Mouse (Mus musculus): ENCODE data around the gene D7Ertd443e. TPM values are rescaled to one million over a fixed set of nuclear protein-coding genes. Genes with fewer than 3 reads are reported as not detected.

D7Ertd443e gene
- total and polyA plus RNA-seq, 2 experiments from 2014 or later, result 0.35 to 0.38 TPM

DNA sequence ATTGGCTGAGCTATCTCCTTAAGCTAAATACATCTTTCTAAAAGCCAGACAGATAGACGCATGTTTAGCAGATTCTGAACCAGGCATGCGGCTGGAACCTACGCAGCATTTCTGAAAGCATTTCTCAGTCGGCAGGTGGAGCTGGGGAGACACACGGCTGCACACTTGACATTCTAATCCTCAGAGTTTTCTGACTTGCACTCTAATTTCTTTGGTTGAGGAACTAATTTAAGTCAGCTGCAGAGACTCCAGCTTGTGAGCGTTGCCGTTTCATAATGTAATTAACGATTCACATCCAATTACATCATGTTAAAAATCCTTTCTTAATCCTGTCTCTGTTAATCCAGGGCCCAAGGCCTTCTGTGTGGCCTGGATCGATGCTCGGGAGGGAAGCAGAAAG is 64.5 kb downstream of the D7Ertd443e start:
- WGBS, result 25% methylated on average over 10 of the region's 10 CpGs
- peak; percentile 58 for DNase-seq (ENCODE audit: low spot score)
- peak; percentile 79 for TF ChIP-seq CTCF (IDR thresholded peaks at IDR 0.05)

DNA sequence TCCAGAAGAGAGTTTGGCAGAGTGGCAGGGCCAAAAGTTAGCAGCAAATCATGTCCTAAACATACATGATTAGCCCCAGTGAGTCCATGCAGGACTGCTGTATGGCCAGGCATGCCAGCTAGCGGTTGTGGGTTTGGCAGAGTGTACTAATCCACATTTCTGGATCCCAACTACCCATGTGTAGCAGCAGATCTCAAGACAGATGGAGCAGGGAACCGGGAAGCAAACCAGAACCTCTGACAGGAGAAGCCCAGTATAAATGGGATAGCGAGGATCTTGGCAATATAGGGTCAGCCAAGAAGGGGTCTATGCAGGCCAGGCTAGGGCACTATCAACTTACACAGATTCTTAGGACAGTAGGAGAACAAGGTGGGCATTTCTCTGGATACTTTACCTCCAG is 83.4 kb downstream of the D7Ertd443e start:
- Histone ChIP-seq H3K4me1 (ENCODE audit: insufficient read depth, low read length) (no peaks in the 10 kb centered on the region), H3K27me3 (ENCODE audit: insufficient read depth, low read length) (no peaks in the 10 kb centered on the region), H3K27ac (ENCODE audit: low read depth, low read length) (no peak overlapping the region), H3K4me3 (ENCODE audit: low read depth, low read length) (no peak overlapping the region), H3K4me2 (ENCODE audit: low read depth, low read length, poor library complexity, severe bottlenecking) (no peak overlapping the region), H3K9me3 (ENCODE audit: low read length) (no peaks in the 10 kb centered on the region), H3K36me3 (ENCODE audit: insufficient read depth, low read length) (no peaks in the 10 kb centered on the region), H3K9ac (replicated peaks; ENCODE audit: low read length, poor library complexity, severe bottlenecking) (no peak overlapping the region)
- WGBS, result 80% methylated on average over 3 of the region's 3 CpGs
- TF ChIP-seq CTCF (IDR thresholded peaks at IDR 0.05), result no peak
- ATAC-seq (ENCODE audit: low FRiP score), result no peak
- no peak for DNase-seq (ENCODE audit: low spot score)

More for the DNA sequence above, 64.5 kb downstream of the D7Ertd443e start:
- no peaks in the 10 kb centered on the region for H3K9me3 ChIP-seq (ENCODE audit: low read length)
- no peaks in the 10 kb centered on the region for H3K4me1 ChIP-seq (ENCODE audit: insufficient read depth, low read length)
- H3K4me2 ChIP-seq (ENCODE audit: low read depth, low read length, poor library complexity, severe bottlenecking), result no peak overlapping the region
- no peak overlapping the region for H3K4me3 ChIP-seq (ENCODE audit: low read depth, low read length)
- H3K9ac ChIP-seq (replicated peaks; ENCODE audit: low read length, poor library complexity, severe bottlenecking), result no peak overlapping the region
- no peak overlapping the region for H3K27ac ChIP-seq (ENCODE audit: low read depth, low read length)
- ATAC-seq (ENCODE audit: low FRiP score), result no peak
- H3K27me3 ChIP-seq (ENCODE audit: insufficient read depth, low read length), result peaks cover 3% of the 10 kb centered on the region; the same call in 1 of the 2 replicates
- H3K36me3 ChIP-seq (ENCODE audit: insufficient read depth, low read length), result no peaks in the 10 kb centered on the region

DNA sequence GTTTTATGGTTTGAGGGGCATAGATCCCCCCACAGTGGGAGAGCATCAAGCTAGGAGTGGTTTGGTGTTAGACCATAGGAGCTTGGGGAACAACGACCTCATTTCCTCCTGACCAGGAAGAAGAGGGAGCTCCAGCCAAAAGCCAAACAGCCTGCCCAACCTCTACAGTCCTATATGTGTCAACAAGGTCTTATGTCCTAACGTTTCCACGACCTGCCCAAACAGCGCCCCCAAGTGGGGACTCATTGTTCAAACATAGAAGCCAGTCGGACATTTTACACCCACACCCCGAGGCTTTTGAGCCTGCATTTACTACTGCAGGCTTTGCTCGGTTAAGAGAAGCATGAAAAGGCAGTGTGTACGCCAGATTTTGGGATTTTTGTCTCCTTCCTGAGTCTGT is 84.2 kb downstream of the D7Ertd443e start:
- peak; percentile 47 for TF ChIP-seq CTCF (IDR thresholded peaks at IDR 0.05)
- 56% methylated on average over 8 of the region's 8 CpGs for WGBS
- peak; percentile 22 for DNase-seq (ENCODE audit: low spot score)
- Histone ChIP-seq H3K9me3 (ENCODE audit: low read length) (no peaks in the 10 kb centered on the region), H3K4me3 (ENCODE audit: low read depth, low read length) (no peak overlapping the region), H3K9ac (replicated peaks; ENCODE audit: low read length, poor library complexity, severe bottlenecking) (no peak overlapping the region), H3K4me1 (ENCODE audit: insufficient read depth, low read length) (no peaks in the 10 kb centered on the region), H3K36me3 (ENCODE audit: insufficient read depth, low read length) (no peaks in the 10 kb centered on the region), H3K27me3 (ENCODE audit: insufficient read depth, low read length) (no peaks in the 10 kb centered on the region), H3K4me2 (ENCODE audit: low read depth, low read length, poor library complexity, severe bottlenecking) (no peak overlapping the region), H3K27ac (ENCODE audit: low read depth, low read length) (no peak overlapping the region)
- ATAC-seq (ENCODE audit: low FRiP score), result no peak

DNA sequence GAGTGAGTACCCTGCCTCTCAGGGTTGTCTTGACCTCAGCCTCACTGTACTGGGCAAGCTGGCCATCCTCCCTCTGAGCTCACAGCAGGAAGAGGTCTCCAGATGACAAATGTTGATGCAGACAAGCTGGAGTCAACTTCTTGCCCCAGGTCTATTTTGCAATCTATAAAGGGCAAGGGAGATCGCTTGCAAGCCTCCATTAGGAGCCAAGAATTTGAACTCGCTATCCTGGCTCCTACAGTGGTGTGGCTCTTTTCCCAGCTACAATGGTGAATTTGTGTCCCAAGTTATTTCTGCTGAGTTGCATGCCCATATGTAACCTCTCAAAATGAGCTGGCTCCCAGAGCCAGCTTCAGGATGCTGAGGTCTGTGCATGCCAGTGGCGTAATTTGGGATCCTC is 92.7 kb downstream of the D7Ertd443e start:
- H3K4me3 ChIP-seq (ENCODE audit: low read depth, low read length), result no peak overlapping the region
- TF ChIP-seq CTCF (IDR thresholded peaks at IDR 0.05), result no peak
- no peak overlapping the region for H3K4me2 ChIP-seq (ENCODE audit: low read depth, low read length, poor library complexity, severe bottlenecking)
- ATAC-seq (ENCODE audit: low FRiP score), result no peak
- H3K27ac ChIP-seq (ENCODE audit: low read depth, low read length), result no peak overlapping the region
- no peaks in the 10 kb centered on the region for H3K4me1 ChIP-seq (ENCODE audit: insufficient read depth, low read length)
- WGBS, result 90% methylated on average over 3 of the region's 3 CpGs
- no peaks in the 10 kb centered on the region for H3K27me3 ChIP-seq (ENCODE audit: insufficient read depth, low read length)
- no peak overlapping the region for H3K9ac ChIP-seq (replicated peaks; ENCODE audit: low read length, poor library complexity, severe bottlenecking)
- no peaks in the 10 kb centered on the region for H3K9me3 ChIP-seq (ENCODE audit: low read length)
- DNase-seq (ENCODE audit: low spot score), result no peak
- H3K36me3 ChIP-seq (ENCODE audit: insufficient read depth, low read length), result no peaks in the 10 kb centered on the region

DNA sequence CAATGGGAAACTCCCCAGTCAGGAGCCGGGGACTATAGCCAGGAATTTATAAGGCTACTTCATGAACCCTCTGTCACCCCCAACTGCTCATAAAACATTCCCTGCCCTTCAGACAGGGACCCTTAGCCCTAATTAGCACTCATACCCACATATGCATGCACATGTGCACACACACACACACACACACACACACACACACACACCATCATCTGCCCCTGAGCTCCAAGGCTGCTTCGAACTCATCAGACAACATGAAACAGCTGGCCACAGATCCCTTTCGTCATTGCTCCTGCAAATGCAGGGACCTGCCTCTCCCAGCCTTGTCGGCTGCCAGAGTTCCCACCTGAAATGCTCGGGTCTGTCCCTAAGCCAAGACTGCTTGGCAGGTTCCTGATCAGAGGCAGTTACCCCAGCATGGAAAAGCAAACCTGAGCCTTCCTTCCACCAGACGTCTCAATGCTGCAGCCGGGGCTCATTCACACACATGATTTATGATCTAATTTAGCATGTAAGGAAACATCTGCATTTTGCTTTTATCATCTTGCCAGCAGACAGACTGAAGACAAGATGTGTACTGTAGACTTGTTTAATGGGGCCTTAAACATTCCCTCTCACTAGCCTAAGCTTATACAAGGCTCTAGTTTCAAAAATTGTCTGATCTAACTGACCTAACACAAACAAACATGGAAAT is 95.7 kb downstream of the D7Ertd443e start:
- ATAC-seq (ENCODE audit: low FRiP score), result no peak
- Histone ChIP-seq H3K27ac (ENCODE audit: low read depth, low read length) (no peak overlapping the region), H3K36me3 (ENCODE audit: insufficient read depth, low read length) (no peaks in the 10 kb centered on the region), H3K9ac (replicated peaks; ENCODE audit: low read length, poor library complexity, severe bottlenecking) (no peak overlapping the region), H3K9me3 (ENCODE audit: low read length) (no peaks in the 10 kb centered on the region), H3K4me1 (ENCODE audit: insufficient read depth, low read length) (no peaks in the 10 kb centered on the region), H3K4me2 (ENCODE audit: low read depth, low read length, poor library complexity, severe bottlenecking) (no peak overlapping the region), H3K27me3 (ENCODE audit: insufficient read depth, low read length) (no peaks in the 10 kb centered on the region), H3K4me3 (ENCODE audit: low read depth, low read length) (no peak overlapping the region)
- TF ChIP-seq CTCF (IDR thresholded peaks at IDR 0.05), result no peak
- no peak for DNase-seq (ENCODE audit: low spot score)
- 65% methylated on average over 7 of the region's 7 CpGs for WGBS

DNA sequence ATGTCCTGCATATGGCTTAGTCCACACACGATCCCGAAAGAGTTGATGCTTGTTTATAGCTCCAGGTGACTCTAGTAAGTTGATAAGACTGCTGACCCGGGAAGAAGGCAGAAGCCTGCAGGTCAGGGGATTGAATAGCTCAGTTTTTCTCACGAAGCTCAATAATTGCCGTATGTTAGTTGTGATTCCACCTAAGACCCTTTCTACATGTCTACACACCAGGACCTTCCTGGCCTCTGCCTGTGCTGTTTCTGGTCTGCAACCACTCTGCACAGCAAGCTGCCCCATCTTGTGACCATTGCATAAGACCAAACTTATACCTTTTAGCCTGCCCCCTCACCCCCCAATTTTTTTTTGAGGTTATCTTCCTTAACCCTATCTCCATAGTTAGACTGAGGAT is 96.3 kb downstream of the D7Ertd443e start:
- H3K27me3 ChIP-seq (ENCODE audit: insufficient read depth, low read length), result no peaks in the 10 kb centered on the region
- no peak overlapping the region for H3K27ac ChIP-seq (ENCODE audit: low read depth, low read length)
- TF ChIP-seq CTCF (IDR thresholded peaks at IDR 0.05), result no peak
- no peak overlapping the region for H3K9ac ChIP-seq (replicated peaks; ENCODE audit: low read length, poor library complexity, severe bottlenecking)
- DNase-seq (ENCODE audit: low spot score) (no peak), ATAC-seq (ENCODE audit: low FRiP score) (no peak)
- no peaks in the 10 kb centered on the region for H3K36me3 ChIP-seq (ENCODE audit: insufficient read depth, low read length)
- H3K4me2 ChIP-seq (ENCODE audit: low read depth, low read length, poor library complexity, severe bottlenecking), result no peak overlapping the region
- H3K4me1 ChIP-seq (ENCODE audit: insufficient read depth, low read length), result no peaks in the 10 kb centered on the region
- 92% methylated on average over 5 of the region's 5 CpGs for WGBS
- H3K9me3 ChIP-seq (ENCODE audit: low read length), result no peaks in the 10 kb centered on the region
- no peak overlapping the region for H3K4me3 ChIP-seq (ENCODE audit: low read depth, low read length)
